Mouse (Mus musculus): Measurements from ENCODE around the gene Klk1b27. TPM values are rescaled to one million over a fixed set of nuclear protein-coding genes. Genes with fewer than 3 reads are reported as not detected.
"Not testable (repeated sequence)": the region's sequence is repeated elsewhere in the genome, so short reads cannot be mapped to it uniquely, and the experiment has no call there.

Gene Klk1b27
- total RNA-seq (2021), result not detected
- long read RNA-seq, experiment 1, result 0 reads
- long read RNA-seq, experiment 2, result 0 reads

GRCm38 (mm10) chr7:44051990-44052389, at the start of gene Klk1b27:
Klk1b27 (plus strand) TSS chr7:44052290.
- DNase-seq (ENCODE audit: low spot score in 2 of 2), result not testable (repeated sequence)

DNA sequence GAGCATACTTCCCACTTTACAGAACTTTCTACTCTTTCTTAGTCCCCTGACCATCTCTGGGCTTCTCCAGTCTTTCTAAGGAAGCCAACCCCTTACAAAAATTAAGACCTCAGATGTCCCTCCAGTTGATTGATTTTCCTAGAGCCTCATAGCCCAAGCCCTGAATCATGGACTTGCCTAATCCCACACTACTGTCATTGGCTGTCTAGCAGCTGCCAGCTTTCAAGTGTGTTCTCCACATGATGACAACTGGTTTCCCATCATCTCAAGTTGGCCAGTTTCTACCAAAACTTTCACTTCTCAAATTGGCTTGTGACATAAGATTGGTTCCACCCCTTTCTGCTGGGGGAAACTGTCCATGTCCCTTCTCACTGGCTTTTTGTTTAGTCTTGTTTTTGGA, 47.2 kb upstream of the Klk1b27 start:
- DNase-seq (ENCODE audit: low spot score in 2 of 2), result no peak

DNA sequence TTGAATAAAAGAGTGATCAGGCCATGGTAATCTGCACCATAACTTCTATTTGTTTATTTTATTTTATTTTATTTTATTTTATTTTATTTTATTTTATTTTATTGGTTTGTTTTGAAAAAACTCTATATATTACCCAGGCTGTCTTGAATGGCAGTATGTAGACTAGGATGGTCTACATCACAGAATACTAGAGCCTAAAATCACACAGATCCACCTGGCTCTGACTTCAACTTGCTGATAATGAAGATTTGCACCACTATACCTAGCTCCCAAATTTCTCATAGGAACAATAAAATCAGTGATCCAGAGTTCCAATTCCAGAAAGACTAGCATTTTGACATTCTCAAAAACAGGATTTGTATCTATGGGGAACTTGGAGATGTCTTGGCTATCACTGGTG, 40.2 kb upstream of the Klk1b27 start, which contains the start of gene Klk1b26:
Gene Klk1b26, plus strand, starts transcription at position 301 of the 400 bp plus-strand sequence.
- not testable (repeated sequence) for DNase-seq (ENCODE audit: low spot score in 2 of 2)

- DNase-seq (ENCODE audit: low spot score in 2 of 2), result not testable (repeated sequence)
Measured at GRCm38 (mm10) chr7:44014666-44015065, 37.4 kb upstream of the Klk1b27 start.

DNA sequence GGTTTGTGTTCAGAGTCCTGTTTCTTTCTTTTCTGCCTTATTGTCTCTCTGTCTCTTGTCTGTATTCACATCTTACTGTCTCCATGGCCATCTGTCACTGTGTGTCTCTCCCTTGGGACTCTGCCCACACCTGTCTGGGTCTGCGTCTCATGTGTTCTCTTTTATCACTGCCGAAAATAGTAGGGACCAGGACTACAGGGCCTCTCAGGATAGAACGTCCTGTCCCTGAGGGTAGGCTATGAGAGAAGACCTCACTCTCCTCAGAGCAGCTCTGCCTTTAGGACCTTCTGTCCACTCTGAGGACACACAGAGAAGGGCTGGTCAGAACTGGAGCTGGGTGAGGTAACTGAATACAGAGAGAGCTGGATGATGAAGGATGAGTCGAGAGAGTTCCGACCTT, 37.0 kb upstream of the Klk1b27 start:
- DNase-seq (ENCODE audit: low spot score in 2 of 2), result no peak

- DNase-seq (ENCODE audit: low spot score in 2 of 2), result no peak
Measured at GRCm38 (mm10) chr7:44072117-44072516, 20.0 kb downstream of the Klk1b27 start.

DNA sequence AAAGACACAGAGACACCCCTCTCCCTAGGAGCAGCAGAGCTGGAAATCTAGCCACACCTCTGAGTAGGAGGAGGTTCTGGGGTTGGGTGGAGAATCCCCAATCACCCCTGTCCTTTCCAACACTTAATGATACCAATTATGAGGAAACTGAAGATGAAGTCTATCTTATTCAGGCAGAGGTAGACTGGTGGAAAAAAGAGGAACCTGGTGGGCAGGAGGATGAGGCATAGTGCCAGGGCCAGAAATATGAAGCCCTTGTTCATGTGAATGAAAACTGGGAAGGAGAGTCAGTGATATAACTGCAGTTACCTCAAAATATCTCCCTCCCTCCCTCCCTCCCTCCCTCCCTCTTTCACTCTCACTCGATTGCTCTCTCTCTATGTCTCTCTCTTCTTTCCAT, 25.6 kb downstream of the Klk1b27 start:
- DNase-seq (ENCODE audit: low spot score in 2 of 2), result no peak

- DNase-seq (ENCODE audit: low spot score in 2 of 2), result no peak
Measured at GRCm38 (mm10) chr7:44096111-44096510, 44.0 kb downstream of the Klk1b27 start.

- DNase-seq (ENCODE audit: low spot score in 2 of 2), result not testable (repeated sequence)
Measured at GRCm38 (mm10) chr7:44102028-44102427, 49.9 kb downstream of the Klk1b27 start, which contains the start of gene Klk1b21. Klk1b21 (plus strand) TSS chr7:44102328.

Other genes with a start within 250 kb of the Klk1b27 start
- gene Klk7, start 241.0 kb upstream of the Klk1b27 start, total RNA-seq (2021), result not detected
- gene Klk6, start 227.8 kb upstream of the Klk1b27 start, total RNA-seq (2021), result not detected
- gene Klk5, start 210.3 kb upstream of the Klk1b27 start, total RNA-seq (2021), result not detected
- gene Klk4, start 171.1 kb upstream of the Klk1b27 start, total RNA-seq (2021), result under 1 TPM in 1 of 2 experiments, not detected in 1; 0.21 TPM
- gene Klk15, start 118.5 kb upstream of the Klk1b27 start, total RNA-seq (2021), result not detected
- gene Klk1b8, start 101.6 kb upstream of the Klk1b27 start, total RNA-seq (2021), result not detected
- gene Klk1b1, start 85.5 kb upstream of the Klk1b27 start, total RNA-seq (2021), result not detected
- gene Klk1b9, start 76.2 kb upstream of the Klk1b27 start, total RNA-seq (2021), result not detected
- gene Klk1b11, start 56.4 kb upstream of the Klk1b27 start, total RNA-seq (2021), result not detected
- under 1 TPM; 0.39 to 0.62 TPM for gene Klk1b26, start 40.1 kb upstream of the Klk1b27 start, total RNA-seq (2021)
- gene Klk1b21, start 50.0 kb downstream of the Klk1b27 start, total RNA-seq (2021), result not detected
- gene Klk1b22, start 60.4 kb downstream of the Klk1b27 start, total RNA-seq (2021), result not detected
- not detected for gene Klk1b16, start 84.5 kb downstream of the Klk1b27 start, total RNA-seq (2021)
- gene Klk1b24, start 135.9 kb downstream of the Klk1b27 start, total RNA-seq (2021), result not detected
- not detected for gene Klk1b3, start 145.9 kb downstream of the Klk1b27 start, total RNA-seq (2021)
- not detected for gene Klk1b4, start 155.1 kb downstream of the Klk1b27 start, total RNA-seq (2021)
- gene Klk1b5, start 163.7 kb downstream of the Klk1b27 start, total RNA-seq (2021), result not detected
- gene Klk1, start 173.1 kb downstream of the Klk1b27 start, total RNA-seq (2021), result not detected
- not detected for gene Gm36864, start 183.9 kb downstream of the Klk1b27 start, total RNA-seq (2021)
- gene 1700028J19Rik, start 194.4 kb downstream of the Klk1b27 start, total RNA-seq (2021), result under 1 TPM; 0.26 to 0.32 TPM
- gene 2410002F23Rik, start 194.4 kb downstream of the Klk1b27 start, total RNA-seq (2021), result 10 to 100 TPM; 47.7 to 72.0 TPM
- gene Acp4, start 205.1 kb downstream of the Klk1b27 start, total RNA-seq (2021), result not detected
- gene Gm15517, start 209.2 kb downstream of the Klk1b27 start, total RNA-seq (2021), result not detected